ENCODE assay signal across 20 mouse cellular contexts in genomic region chr9:118936071-118936470, GRCm38 (mm10). TPM values are rescaled to one million over a fixed set of nuclear protein-coding genes. Genes with fewer than 3 reads are reported as not detected.
DNase-seq lines count a peak whose midpoint lies in the region; ATAC-seq and TF ChIP-seq lines count a peak whose summit lies in the region.
"Had no signal": no experiment of that assay in that cellular context is flagged by ENCODE, and none has a peak within 500 bp of the region (broad histone marks: within the 10 kb centered on the region; RNA-seq: fewer than 3 reads in every experiment).

No protein-coding gene starts in this region.

- no peak for DNase-seq in gastrocnemius, adult 2 months
- no peak for DNase-seq in gastrocnemius, postnatal 25 days
- no peak for DNase-seq in left cerebral cortex, adult 2 months (ENCODE audit: extremely low spot score in 1 of 2, low spot score in 2 of 2)
- no peak for DNase-seq in left cerebral cortex, postnatal 36 days (ENCODE audit: low spot score in 2 of 2)
- peak; percentile 79 for DNase-seq in kidney, adult 2 months
- DNase-seq in kidney, postnatal 14 days, result peak; percentile 66
- no peak for DNase-seq in yolk sac, embryonic 10.5 days (ENCODE audit: low spot score)
- DNase-seq: adrenal gland, postnatal 10 days; cerebellum, postnatal 36 days; gastrocnemius, postnatal 14 days; retina, postnatal 1 day had no signal

- no peak overlapping the region for H3K4me2 ChIP-seq in midbrain, embryonic 15.5 days
- H3K4me2 ChIP-seq: embryonic facial prominence, embryonic 15.5 days; liver, embryonic 12.5 days; lung, embryonic 15.5 days had no signal

- no peak for TF ChIP-seq POLR2A in kidney, adult 2 months (IDR thresholded peaks at IDR 0.05; ENCODE audit: low read depth, low read length)

- WGBS in kidney, adult 2 months, result 17% methylated on average over 12 of the region's 12 CpGs
- 54% methylated on average over 12 of the region's 12 CpGs for WGBS in midbrain, embryonic 15.5 days

- H3K9ac ChIP-seq in midbrain, embryonic 15.5 days, result no peak overlapping the region
- H3K9ac ChIP-seq: embryonic facial prominence, embryonic 15.5 days; liver, embryonic 12.5 days; lung, embryonic 15.5 days had no signal

- no peak for TF ChIP-seq CTCF in gastrocnemius, adult 2 months (IDR thresholded peaks at IDR 0.05)
- TF ChIP-seq CTCF in left cerebral cortex, adult 2 months (IDR thresholded peaks at IDR 0.05), result no peak
- TF ChIP-seq CTCF in kidney, adult 2 months (conservative IDR thresholded peaks at IDR 0.05; ENCODE audit: insufficient read depth, insufficient read length, low read depth, low read length), result no peak

- peak overlapping the region; percentile 65; the same call in 1 of the 2 replicates for H3K27ac ChIP-seq in gastrocnemius, adult 2 months
- peak overlapping the region; percentile 13; the same call in 1 of the 2 replicates for H3K27ac ChIP-seq in left cerebral cortex, adult 2 months
- peak overlapping the region; percentile 29; the same call in 1 of the 2 replicates for H3K27ac ChIP-seq in kidney, adult 2 months (ENCODE audit: insufficient read depth, low read depth, low read length)
- H3K27ac ChIP-seq in midbrain, embryonic 15.5 days, result no peak overlapping the region
- H3K27ac ChIP-seq: embryonic facial prominence, embryonic 15.5 days; liver, embryonic 12.5 days; lung, embryonic 15.5 days; macrophage; stomach, postnatal 0 days had no signal

- H3K4me3 ChIP-seq in gastrocnemius, adult 2 months, result peak overlapping the region; percentile 53
- H3K4me3 ChIP-seq in left cerebral cortex, adult 2 months, result peak overlapping the region; percentile 13; the same call in 1 of the 2 replicates
- no peak overlapping the region for H3K4me3 ChIP-seq in kidney, adult 2 months (ENCODE audit: insufficient read depth, low read depth, low read length)
- no peak overlapping the region for H3K4me3 ChIP-seq in midbrain, embryonic 15.5 days
- H3K4me3 ChIP-seq: embryonic facial prominence, embryonic 15.5 days; liver, embryonic 12.5 days; lung, embryonic 15.5 days; midbrain, embryonic 10.5 days had no signal

- H3K36me3 ChIP-seq in kidney, adult 2 months (ENCODE audit: control insufficient read depth, insufficient read depth, low read length), result no peaks in the 10 kb centered on the region
- H3K36me3 ChIP-seq in midbrain, embryonic 15.5 days (replicated peaks), result no peaks in the 10 kb centered on the region
- H3K36me3 ChIP-seq: embryonic facial prominence, embryonic 15.5 days; G1E; liver, embryonic 12.5 days; lung, embryonic 15.5 days; midbrain, embryonic 10.5 days had no signal

- no peaks in the 10 kb centered on the region for H3K27me3 ChIP-seq in kidney, adult 2 months (replicated peaks; ENCODE audit: control insufficient read depth, insufficient read depth, low read length)
- no peaks in the 10 kb centered on the region for H3K27me3 ChIP-seq in midbrain, embryonic 15.5 days (replicated peaks)
- H3K27me3 ChIP-seq: embryonic facial prominence, embryonic 15.5 days; liver, embryonic 12.5 days; lung, embryonic 15.5 days had no signal

- intact Hi-C loops in gastrocnemius, adult 2 months (cut with DNase I), result no loop called here
- intact Hi-C loops in left cerebral cortex, adult 2 months (cut with DNase I), result no loop called here
- intact Hi-C loops in left cerebral cortex, postnatal 36 days (cut with DNase I), result no loop called here

- ATAC-seq in midbrain, embryonic 15.5 days (replicated peaks), result no peak
- ATAC-seq: activated CD4-positive, CD25-positive, alpha-beta regulatory T cell, adult 4 months; liver, embryonic 12.5 days had no signal

- no peaks in the 10 kb centered on the region for H3K9me3 ChIP-seq in midbrain, embryonic 15.5 days
- H3K9me3 ChIP-seq: embryonic facial prominence, embryonic 15.5 days; liver, embryonic 12.5 days; lung, embryonic 15.5 days; midbrain, embryonic 10.5 days had no signal

- H3K4me1 ChIP-seq in kidney, adult 2 months (ENCODE audit: control insufficient read depth, insufficient read depth, low read length), result peaks cover 25% of the 10 kb centered on the region
- 0 out of 2 replicates have a peak, but pooled peaks cover 3% of the 10 kb centered on the region for H3K4me1 ChIP-seq in midbrain, embryonic 15.5 days

RNA-seq across cellular contexts. Expression of gene Ctdspl, which starts 9.8 kb away (rescaled TPM):
- total RNA-seq in gastrocnemius, adult 2 months (2021), result 1 to 10 TPM; 3.5 to 5.9 TPM
- 1 to 10 TPM; 5.5 to 8.6 TPM for total RNA-seq in gastrocnemius, postnatal 25 days (2021)
- 10 to 100 TPM; 33.9 to 37.5 TPM for total RNA-seq in left cerebral cortex, adult 2 months (2021)
- total RNA-seq in left cerebral cortex, postnatal 36 days (2021), result 10 to 100 TPM; 34.4 to 38.3 TPM
- polyA plus RNA-seq in kidney, adult 2 months (2012; rRNA removed), result 39.2 and 40.3 TPM in 2 replicates
- 7.5 and 8.3 TPM in 2 replicates for polyA plus RNA-seq in midbrain, embryonic 15.5 days (2015; fragmentation: Nextera tagmentation; extraction: Ambion mirVana)
- polyA plus RNA-seq: G1E had no signal

Comparison
In these comparisons a context has a peak if more than half of its experiments do, and no peak if none do; other contexts are left out.
1. DNase-seq: peak in kidney, adult 2 months (single experiment) and kidney, postnatal 14 days (single experiment); none in gastrocnemius, adult 2 months (single experiment), gastrocnemius, postnatal 25 days (single experiment), left cerebral cortex, adult 2 months (0 of 2), left cerebral cortex, postnatal 36 days (0 of 2) and yolk sac, embryonic 10.5 days (single experiment).
2. H3K4me3 ChIP-seq: peak in gastrocnemius, adult 2 months (single experiment) and left cerebral cortex, adult 2 months (single experiment); none in kidney, adult 2 months (single experiment) and midbrain, embryonic 15.5 days (single experiment).